Mouse (Mus musculus) embryonic facial prominence, embryonic 13.5 days (tissue): ENCODE results near the gene Gfi1b. TPM values are rescaled to one million over a fixed set of nuclear protein-coding genes. Genes with fewer than 3 reads are reported as not detected.

Experiments
- ATAC-seq: fragments of 200-750 bp; cut with Nextera tagmentation; 2 replicates; pipeline ENCODE4 v1.8.0; 2017; ENCODE audit warnings: low read depth; ENCODE audit not compliant: insufficient number of reproducible peaks, insufficient read depth, low FRiP score, low TSS enrichment
- H3K27ac ChIP-seq: fragments of 300-500 bp; sonication (generic); 2 replicates; pipeline ENCODE4 v1.5.1; 2015; ENCODE audit warnings: moderate library complexity, mild to moderate bottlenecking, inconsistent platforms
- H3K27me3 ChIP-seq: fragments of 300-500 bp; sonication (generic); 2 replicates; pipeline ENCODE4 v1.6.1; 2015; ENCODE audit warnings: mild to moderate bottlenecking, inconsistent platforms
- H3K36me3 ChIP-seq: fragments of 300-500 bp; sonication (generic); 2 replicates; pipeline ENCODE4 v1.6.1; 2015; ENCODE audit warnings: mild to moderate bottlenecking, inconsistent platforms
- H3K4me1 ChIP-seq: fragments of 300-500 bp; sonication (generic); 2 replicates; pipeline ENCODE4 v1.6.1; 2015; ENCODE audit warnings: inconsistent platforms
- H3K4me2 ChIP-seq: fragments of 300-500 bp; sonication (generic); 2 replicates; pipeline ENCODE4 v1.6.1; 2015; ENCODE audit warnings: moderate library complexity, mild to moderate bottlenecking, inconsistent platforms
- H3K4me3 ChIP-seq: fragments of 300-500 bp; sonication (generic); 2 replicates; pipeline ENCODE4 v1.5.1; 2015; ENCODE audit warnings: mild to moderate bottlenecking, inconsistent platforms
- H3K9ac ChIP-seq: fragments of 300-500 bp; sonication (generic); 2 replicates; pipeline ENCODE4 v1.6.1; 2015; ENCODE audit warnings: mild to moderate bottlenecking, inconsistent platforms
- H3K9me3 ChIP-seq: fragments of 300-500 bp; sonication (generic); 2 replicates; pipeline ENCODE4 v1.6.1; 2016; ENCODE audit warnings: inconsistent platforms
- WGBS: fragments of 180-500 bp; shearing (Covaris S2); methylation state at CpG from one replicate; pipeline ENCODE4 v1.1.7; 2015; ENCODE audit warnings: mixed read lengths; 5-methylcytosine and 5-hydroxymethylcytosine counted together
- polyA plus RNA-seq: library from polyadenylated mRNA; unstranded; fragments of >200 nt; fragmentation: Nextera tagmentation; extraction: Ambion mirVana; gene quantifications from 2 replicates; pipeline ENCODE4 v1.2.1, GENCODE M21; 2015

Gene Gfi1b
- polyA plus RNA-seq, 1 experiment from 2014 or later, result 0.84 TPM

- Histone ChIP-seq H3K9me3 (no peaks in the 10 kb centered on the region), H3K36me3 (no peaks in the 10 kb centered on the region), H3K4me2 (no peak overlapping the region), H3K27ac (0 out of 2 replicates have a peak overlapping the region, but pooled peaks have one; percentile 22), H3K4me1 (peaks cover 6% of the 10 kb centered on the region; the same call in 1 of the 2 replicates), H3K9ac (no peak overlapping the region), H3K4me3 (no peak overlapping the region), H3K27me3 (no peaks in the 10 kb centered on the region)
- 34% methylated on average over 10 of the region's 10 CpGs for WGBS
- peak; percentile 44 for ATAC-seq
Observed at GRCm38 (mm10) chr2:28607341-28608165, 14.2 kb downstream of the Gfi1b start.

GRCm38 (mm10) chr2:28606601-28607340, 15.0 kb downstream of the Gfi1b start:
- H3K36me3 ChIP-seq, result no peaks in the 10 kb centered on the region
- H3K4me2 ChIP-seq, result no peak overlapping the region
- no peak overlapping the region for H3K4me3 ChIP-seq
- peaks cover 6% of the 10 kb centered on the region; the same call in 1 of the 2 replicates for H3K4me1 ChIP-seq
- WGBS, result 64% methylated on average over 8 of the region's 8 CpGs
- ATAC-seq, result no peak
- 0 out of 2 replicates have a peak overlapping the region, but pooled peaks have one; percentile 22 for H3K27ac ChIP-seq
- no peaks in the 10 kb centered on the region for H3K9me3 ChIP-seq
- H3K9ac ChIP-seq, result no peak overlapping the region
- no peaks in the 10 kb centered on the region for H3K27me3 ChIP-seq

- no peaks in the 10 kb centered on the region for H3K27me3 ChIP-seq
- peaks cover 6% of the 10 kb centered on the region; the same call in 1 of the 2 replicates for H3K4me1 ChIP-seq
- ATAC-seq, result no peak
- H3K9me3 ChIP-seq, result no peaks in the 10 kb centered on the region
- H3K27ac ChIP-seq, result no peak overlapping the region
- no peaks in the 10 kb centered on the region for H3K36me3 ChIP-seq
- WGBS, result 70% methylated on average over 14 of the region's 14 CpGs
- H3K4me2 ChIP-seq, result no peak overlapping the region
- no peak overlapping the region for H3K9ac ChIP-seq
- H3K4me3 ChIP-seq, result no peak overlapping the region
Observed at GRCm38 (mm10) chr2:28605789-28606541, 15.8 kb downstream of the Gfi1b start.

- Histone ChIP-seq H3K4me2 (no peak overlapping the region), H3K4me1 (peaks cover 6% of the 10 kb centered on the region; the same call in 1 of the 2 replicates), H3K9ac (no peak overlapping the region), H3K9me3 (no peaks in the 10 kb centered on the region), H3K27me3 (no peaks in the 10 kb centered on the region), H3K27ac (no peak overlapping the region), H3K4me3 (no peak overlapping the region), H3K36me3 (no peaks in the 10 kb centered on the region)
- no peak for ATAC-seq
- WGBS, result 87% methylated on average over 5 of the region's 5 CpGs
Observed at GRCm38 (mm10) chr2:28603542-28603941, 18.2 kb downstream of the Gfi1b start.

GRCm38 (mm10) chr2:28601720-28602590, 19.8 kb downstream of the Gfi1b start:
- Histone ChIP-seq H3K36me3 (no peaks in the 10 kb centered on the region), H3K27ac (no peak overlapping the region), H3K4me2 (no peak overlapping the region), H3K4me3 (no peak overlapping the region), H3K4me1 (0 out of 2 replicates have a peak, but pooled peaks cover 3% of the 10 kb centered on the region), H3K9me3 (no peaks in the 10 kb centered on the region), H3K9ac (no peak overlapping the region), H3K27me3 (no peaks in the 10 kb centered on the region)
- WGBS, result 66% methylated on average over 12 of the region's 12 CpGs
- ATAC-seq, result no peak

- Histone ChIP-seq H3K27ac (no peak overlapping the region), H3K36me3 (no peaks in the 10 kb centered on the region), H3K9ac (no peak overlapping the region), H3K9me3 (no peaks in the 10 kb centered on the region), H3K27me3 (0 out of 2 replicates have a peak, but pooled peaks cover under 1% of the 10 kb centered on the region), H3K4me2 (no peak overlapping the region), H3K4me1 (0 out of 2 replicates have a peak, but pooled peaks cover 3% of the 10 kb centered on the region), H3K4me3 (no peak overlapping the region)
- no peak for ATAC-seq
- 74% methylated on average over 6 of the region's 6 CpGs for WGBS
Observed at GRCm38 (mm10) chr2:28599569-28599900, 22.2 kb downstream of the Gfi1b start.

- Histone ChIP-seq H3K4me2 (no peak overlapping the region), H3K9me3 (no peaks in the 10 kb centered on the region), H3K4me1 (0 out of 2 replicates have a peak, but pooled peaks cover 3% of the 10 kb centered on the region), H3K27me3 (peaks cover 6% of the 10 kb centered on the region; the same call in 1 of the 2 replicates), H3K4me3 (no peak overlapping the region), H3K9ac (no peak overlapping the region), H3K36me3 (no peaks in the 10 kb centered on the region), H3K27ac (no peak overlapping the region)
- WGBS, result 61% methylated on average over 12 of the region's 12 CpGs
- no peak for ATAC-seq
Observed at GRCm38 (mm10) chr2:28598692-28599568, 22.9 kb downstream of the Gfi1b start.

- 70% methylated on average over 7 of the region's 7 CpGs for WGBS
- Histone ChIP-seq H3K27ac (no peak overlapping the region), H3K4me3 (no peak overlapping the region), H3K4me1 (0 out of 2 replicates have a peak, but pooled peaks cover 3% of the 10 kb centered on the region), H3K9me3 (no peaks in the 10 kb centered on the region), H3K27me3 (peaks cover 11% of the 10 kb centered on the region; the same call in 1 of the 2 replicates), H3K36me3 (no peaks in the 10 kb centered on the region), H3K4me2 (no peak overlapping the region), H3K9ac (0 out of 2 replicates have a peak overlapping the region, but pooled peaks have one; percentile 27)
- ATAC-seq, result peak; percentile 32; the same call in 1 of the 2 replicates
Observed at GRCm38 (mm10) chr2:28597733-28598547, 23.8 kb downstream of the Gfi1b start.

- 89% methylated on average over 7 of the region's 7 CpGs for WGBS
- Histone ChIP-seq H3K4me1 (0 out of 2 replicates have a peak, but pooled peaks cover 3% of the 10 kb centered on the region), H3K27ac (no peak overlapping the region), H3K27me3 (peaks cover 11% of the 10 kb centered on the region; the same call in 1 of the 2 replicates), H3K4me2 (no peak overlapping the region), H3K9ac (no peak overlapping the region), H3K4me3 (no peak overlapping the region), H3K36me3 (no peaks in the 10 kb centered on the region), H3K9me3 (no peaks in the 10 kb centered on the region)
- no peak for ATAC-seq
Observed at GRCm38 (mm10) chr2:28596998-28597397, 24.8 kb downstream of the Gfi1b start.
